Mouse (Mus musculus) cerebellum, postnatal 10 days (tissue): ENCODE data around the gene Pqlc2.

ENCODE experiments used
- DNase-seq, 2 experiments: peaks; one replicate each; pipeline ENCODE4 v3.0.0; 2021; ENCODE audit warnings: mixed read lengths in 2 of 2

Gene Pqlc2

GRCm38 (mm10) chr4:139262981-139263380 lies 47.5 kb downstream of the Pqlc2 start:
- no peak for DNase-seq

GRCm38 (mm10) chr4:139259302-139259871 lies 51.1 kb downstream of the Pqlc2 start:
- no peak for DNase-seq

GRCm38 (mm10) chr4:139258621-139259301 lies 51.7 kb downstream of the Pqlc2 start:
- DNase-seq, result no peak

- DNase-seq, result no peak
These were observed 53.8 kb downstream of the Pqlc2 start for GRCm38 (mm10) chr4:139256708-139257107.

- no peak for DNase-seq
These were observed 54.4 kb downstream of the Pqlc2 start for GRCm38 (mm10) chr4:139256146-139256545.

GRCm38 (mm10) chr4:139253206-139253605 lies 57.3 kb downstream of the Pqlc2 start:
- DNase-seq, result peak; percentile 44 to 52

GRCm38 (mm10) chr4:139252051-139252760 lies 58.3 kb downstream of the Pqlc2 start:
- peak; percentile 81 to 84 for DNase-seq

GRCm38 (mm10) chr4:139250886-139251285 lies 59.6 kb downstream of the Pqlc2 start:
- DNase-seq, result no peak

GRCm38 (mm10) chr4:139250043-139250442 lies 60.5 kb downstream of the Pqlc2 start:
- DNase-seq, result no peak

- no peak for DNase-seq
These were observed 61.8 kb downstream of the Pqlc2 start for GRCm38 (mm10) chr4:139248736-139249135.

- DNase-seq, result no peak
These were observed 62.5 kb downstream of the Pqlc2 start for GRCm38 (mm10) chr4:139247966-139248365.

- DNase-seq, result peak; percentile 50 to 59
These were observed 64.2 kb downstream of the Pqlc2 start for GRCm38 (mm10) chr4:139246130-139246877.

- DNase-seq, result no peak
These were observed 65.0 kb downstream of the Pqlc2 start for GRCm38 (mm10) chr4:139245534-139245933.

GRCm38 (mm10) chr4:139244766-139245165 lies 65.7 kb downstream of the Pqlc2 start:
- DNase-seq, result no peak

- peak; percentile 37 for DNase-seq
These were observed 66.3 kb downstream of the Pqlc2 start for GRCm38 (mm10) chr4:139244176-139244575.
